Mouse (Mus musculus) regulatory T cell (primary cell): ENCODE results near the gene Gpkow.
"Not testable (repeated sequence)": the region's sequence is repeated elsewhere in the genome, so short reads cannot be mapped to it uniquely, and the experiment has no call there.

ENCODE experiments used
- in situ Hi-C: fragments of 300-600 bp; cut with MboI, MseI; formaldehyde crosslinking; loops from one replicate; pipeline ENCODE4 v1.15.1; 2025; ENCODE audit warnings: high pct_unique_total_duplicates

Gpkow gene

DNA sequence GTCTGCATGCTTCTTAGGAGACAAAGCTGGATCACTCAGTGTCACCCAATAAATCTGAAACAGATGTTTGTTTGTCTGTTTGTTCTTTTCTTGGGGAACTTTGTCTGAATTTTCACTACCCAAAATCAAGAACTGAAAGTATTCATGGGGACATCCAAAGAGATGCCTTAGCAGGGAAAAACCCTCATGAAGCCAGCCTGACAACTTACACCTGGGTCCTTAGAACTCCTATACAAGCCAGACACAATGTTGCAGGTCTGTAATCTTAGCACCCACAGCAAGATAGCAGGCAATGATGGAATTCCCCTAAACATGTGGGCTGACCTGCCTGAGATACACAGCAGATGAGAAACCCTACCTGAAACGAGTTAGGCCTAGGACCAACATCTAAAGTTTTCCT, 48.0 kb downstream of the Gpkow start:
- in situ Hi-C loops: loop anchor here (5.0 kb wide), 1 partner anchor 82 kb away; no protein-coding TSS in a partner anchor

DNA sequence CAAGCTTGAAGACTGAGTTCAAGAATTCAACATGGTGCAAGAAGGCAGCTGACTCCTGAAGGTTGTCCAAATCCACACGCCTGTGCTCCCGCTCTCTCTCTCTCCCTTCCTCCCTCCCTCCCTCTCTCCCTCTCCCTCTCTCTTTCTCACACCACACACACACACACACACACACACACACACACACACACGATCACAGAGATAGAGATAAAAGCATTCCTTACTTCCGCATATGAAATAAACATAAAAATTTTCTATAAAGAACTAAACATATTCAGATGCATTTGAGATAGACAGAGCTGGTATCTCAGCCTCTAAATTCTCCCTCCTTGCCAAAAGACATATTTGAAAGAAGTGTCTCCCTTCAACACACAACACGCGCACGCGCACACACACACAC, 48.5 kb downstream of the Gpkow start:
- in situ Hi-C loops: loop anchor here (5.0 kb wide), 1 partner anchor 82 kb away; no protein-coding TSS in a partner anchor

DNA sequence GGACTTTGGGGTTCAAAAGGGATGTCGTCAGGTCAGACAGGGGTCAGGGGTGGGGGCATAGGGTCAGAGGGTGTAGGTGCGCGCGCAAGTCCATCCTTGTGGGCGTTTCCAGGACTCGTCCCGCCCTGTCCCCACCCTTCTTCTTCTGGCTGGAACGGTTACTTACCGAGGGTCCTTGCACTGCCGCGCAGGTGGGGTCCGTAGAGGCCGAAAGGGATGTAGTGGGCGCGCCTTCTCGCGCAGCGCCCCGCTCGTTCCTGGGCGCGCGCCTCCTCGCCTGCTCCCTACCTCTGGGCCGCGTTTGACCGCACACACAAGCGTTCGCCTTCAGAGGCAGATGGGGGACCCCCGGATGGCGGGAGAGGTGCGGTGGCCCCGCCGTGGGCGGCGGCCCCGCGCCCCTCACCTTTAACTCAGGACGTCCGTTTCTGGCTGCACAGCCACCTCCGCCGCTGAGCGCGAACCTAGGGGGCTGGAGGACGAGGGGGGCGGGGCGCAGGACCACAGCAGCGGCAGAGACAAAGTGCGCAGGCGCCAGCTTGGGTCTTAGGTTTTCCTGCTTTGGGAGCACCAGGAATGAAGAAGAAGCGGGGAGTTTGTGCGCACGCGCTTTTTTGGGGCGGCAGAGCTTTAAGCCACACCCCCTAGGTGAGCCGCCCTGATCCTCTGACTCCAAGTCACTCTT, 53.6 kb downstream of the Gpkow start, which contains the start of gene Ccdc120:
Gene Ccdc120 (minus strand): TSS at position 474 of the 685 bp plus-strand sequence.
- in situ Hi-C loops: no loop called here

DNA sequence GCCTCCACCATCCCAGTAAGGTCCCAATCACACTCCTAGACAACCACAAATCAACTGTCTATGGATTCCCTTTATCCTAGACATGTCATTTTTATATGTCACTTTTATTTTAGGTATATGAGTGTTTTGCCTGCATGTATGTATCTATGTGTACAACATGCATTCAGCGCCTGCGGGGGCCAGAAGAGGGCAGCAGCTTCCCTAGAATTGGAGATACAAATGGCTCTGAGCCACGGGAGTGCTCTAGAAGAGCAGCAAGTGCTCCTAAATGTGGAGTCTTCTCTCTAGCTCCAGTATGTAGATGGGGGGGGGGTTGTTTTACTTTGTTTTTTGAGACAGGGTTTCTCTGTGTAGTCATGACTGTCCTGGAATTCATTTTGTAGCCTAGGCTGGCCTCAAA, 56.7 kb downstream of the Gpkow start:
- in situ Hi-C loops: not testable (repeated sequence)
